Mouse (Mus musculus): ENCODE results near the gene Mthfd1l. TPM values are rescaled to one million over a fixed set of nuclear protein-coding genes. Genes with fewer than 3 reads are reported as not detected.

The Mthfd1l gene
- polyA plus RNA-seq, 1 experiment: 53.6 TPM

DNA sequence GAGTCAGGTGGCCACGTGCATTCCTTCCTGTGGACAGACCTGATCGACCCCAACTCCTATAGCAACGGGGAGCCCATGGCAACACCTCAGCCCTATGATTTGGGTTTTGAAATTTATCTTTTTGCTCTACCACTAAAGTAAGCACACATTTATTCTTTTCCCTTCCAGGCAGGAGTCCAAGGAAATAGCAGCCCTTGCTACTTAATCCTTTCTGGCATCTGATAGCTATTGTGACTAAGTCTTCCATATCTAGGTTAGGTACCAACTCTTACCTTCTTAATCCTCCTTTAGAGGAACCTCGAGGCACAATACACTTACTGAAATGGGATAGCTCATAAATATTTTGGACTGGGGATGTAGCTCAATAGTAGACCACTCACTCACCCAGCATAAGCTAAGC lies 180.1 kb downstream of the Mthfd1l start:
- Histone ChIP-seq H3K36me3 (ENCODE audit: control insufficient read depth, insufficient read depth, low read length, poor library complexity, severe bottlenecking) (peaks cover 6% of the 10 kb centered on the region; the same call in 1 of the 2 replicates), H3K27me3 (ENCODE audit: control insufficient read depth, insufficient read depth, low read length, poor library complexity, severe bottlenecking) (no peaks in the 10 kb centered on the region), H3K9ac (ENCODE audit: low read depth, poor library complexity, severe bottlenecking) (no peak overlapping the region), H3K27ac (ENCODE audit: insufficient read depth, low read length) (no peak overlapping the region), H3K4me1 (ENCODE audit: control insufficient read depth, insufficient read depth, low read length) (no peaks in the 10 kb centered on the region), H3K4me3 (ENCODE audit: low read depth, low read length) (no peak overlapping the region), H3K9me3 (replicated peaks; ENCODE audit: control insufficient read depth, insufficient read depth, low read length, poor library complexity, severe bottlenecking) (no peaks in the 10 kb centered on the region)
- no peak for TF ChIP-seq POLR2A (IDR thresholded peaks at IDR 0.05; ENCODE audit: insufficient read depth, low read length)

GRCm38 (mm10) chr10:4154035-4154434 lies 181.1 kb downstream of the Mthfd1l start:
- H3K27me3 ChIP-seq (ENCODE audit: control insufficient read depth, insufficient read depth, low read length, poor library complexity, severe bottlenecking): no peaks in the 10 kb centered on the region
- no peaks in the 10 kb centered on the region for H3K9me3 ChIP-seq (replicated peaks; ENCODE audit: control insufficient read depth, insufficient read depth, low read length, poor library complexity, severe bottlenecking)
- H3K27ac ChIP-seq (ENCODE audit: insufficient read depth, low read length): no peak overlapping the region
- H3K4me3 ChIP-seq (ENCODE audit: low read depth, low read length): no peak overlapping the region
- TF ChIP-seq EP300 (IDR thresholded peaks at IDR 0.05; ENCODE audit: insufficient read depth, low read depth, low read length) (no peak), CTCF (IDR thresholded peaks at IDR 0.05; ENCODE audit: low read depth, low read length) (no peak), POLR2A (IDR thresholded peaks at IDR 0.05; ENCODE audit: insufficient read depth, low read length) (no peak)
- H3K4me1 ChIP-seq (ENCODE audit: control insufficient read depth, insufficient read depth, low read length): no peaks in the 10 kb centered on the region
- no peak overlapping the region for H3K9ac ChIP-seq (ENCODE audit: low read depth, poor library complexity, severe bottlenecking)
- peaks cover 4% of the 10 kb centered on the region; the same call in 1 of the 2 replicates for H3K36me3 ChIP-seq (ENCODE audit: control insufficient read depth, insufficient read depth, low read length, poor library complexity, severe bottlenecking)

DNA sequence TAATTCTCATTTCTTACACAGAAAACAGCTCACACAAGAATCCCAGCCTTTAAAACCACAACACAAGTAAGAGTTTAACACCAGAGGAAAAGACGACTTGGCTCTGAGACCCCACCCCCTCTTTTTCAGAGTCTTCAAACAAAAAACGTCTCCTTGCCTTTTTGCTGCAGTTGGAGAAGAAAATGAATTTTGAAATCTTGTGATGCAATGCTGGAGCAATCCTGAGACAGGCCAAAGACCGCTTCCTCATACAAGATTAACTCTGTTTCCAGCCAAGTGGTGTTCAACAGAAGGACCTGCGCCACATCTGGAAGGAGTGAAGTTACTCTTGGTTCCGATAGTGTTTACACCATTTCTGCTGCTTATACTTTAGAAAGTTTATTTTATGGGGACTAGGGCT lies 182.6 kb downstream of the Mthfd1l start:
- H3K36me3 ChIP-seq (ENCODE audit: control insufficient read depth, insufficient read depth, low read length, poor library complexity, severe bottlenecking): peaks cover 4% of the 10 kb centered on the region; the same call in 1 of the 2 replicates
- no peak overlapping the region for H3K9ac ChIP-seq (ENCODE audit: low read depth, poor library complexity, severe bottlenecking)
- no peaks in the 10 kb centered on the region for H3K27me3 ChIP-seq (ENCODE audit: control insufficient read depth, insufficient read depth, low read length, poor library complexity, severe bottlenecking)
- no peak for TF ChIP-seq EP300 (IDR thresholded peaks at IDR 0.05; ENCODE audit: insufficient read depth, low read depth, low read length)
- TF ChIP-seq POLR2A (IDR thresholded peaks at IDR 0.05; ENCODE audit: insufficient read depth, low read length): no peak
- TF ChIP-seq CTCF (IDR thresholded peaks at IDR 0.05; ENCODE audit: low read depth, low read length): no peak
- peaks cover 1% of the 10 kb centered on the region for H3K4me1 ChIP-seq (ENCODE audit: control insufficient read depth, insufficient read depth, low read length)
- H3K9me3 ChIP-seq (replicated peaks; ENCODE audit: control insufficient read depth, insufficient read depth, low read length, poor library complexity, severe bottlenecking): no peaks in the 10 kb centered on the region
- no peak overlapping the region for H3K27ac ChIP-seq (ENCODE audit: insufficient read depth, low read length)
- H3K4me3 ChIP-seq (ENCODE audit: low read depth, low read length): no peak overlapping the region

GRCm38 (mm10) chr10:4158533-4158932 lies 185.6 kb downstream of the Mthfd1l start:
- H3K9me3 ChIP-seq (replicated peaks; ENCODE audit: control insufficient read depth, insufficient read depth, low read length, poor library complexity, severe bottlenecking): no peaks in the 10 kb centered on the region
- TF ChIP-seq EP300 (IDR thresholded peaks at IDR 0.05; ENCODE audit: insufficient read depth, low read depth, low read length): no peak
- TF ChIP-seq POLR2A (IDR thresholded peaks at IDR 0.05; ENCODE audit: insufficient read depth, low read length): no peak
- no peak for TF ChIP-seq CTCF (IDR thresholded peaks at IDR 0.05; ENCODE audit: low read depth, low read length)

GRCm38 (mm10) chr10:4159541-4160090 lies 186.7 kb downstream of the Mthfd1l start:
- Histone ChIP-seq H3K9ac (ENCODE audit: low read depth, poor library complexity, severe bottlenecking) (no peak overlapping the region), H3K27me3 (ENCODE audit: control insufficient read depth, insufficient read depth, low read length, poor library complexity, severe bottlenecking) (no peaks in the 10 kb centered on the region), H3K4me3 (ENCODE audit: low read depth, low read length) (no peak overlapping the region), H3K36me3 (ENCODE audit: control insufficient read depth, insufficient read depth, low read length, poor library complexity, severe bottlenecking) (peaks cover 4% of the 10 kb centered on the region; the same call in 1 of the 2 replicates), H3K4me1 (ENCODE audit: control insufficient read depth, insufficient read depth, low read length) (peaks cover 1% of the 10 kb centered on the region), H3K27ac (ENCODE audit: insufficient read depth, low read length) (no peak overlapping the region), H3K9me3 (replicated peaks; ENCODE audit: control insufficient read depth, insufficient read depth, low read length, poor library complexity, severe bottlenecking) (no peaks in the 10 kb centered on the region)
- TF ChIP-seq POLR2A (IDR thresholded peaks at IDR 0.05; ENCODE audit: insufficient read depth, low read length): no peak
- no peak for TF ChIP-seq CTCF (IDR thresholded peaks at IDR 0.05; ENCODE audit: low read depth, low read length)
- no peak for TF ChIP-seq EP300 (IDR thresholded peaks at IDR 0.05; ENCODE audit: insufficient read depth, low read depth, low read length)

More at GRCm38 (mm10) chr10:4158533-4158932, 185.6 kb downstream of the Mthfd1l start:
- Histone ChIP-seq H3K36me3 (ENCODE audit: control insufficient read depth, insufficient read depth, low read length, poor library complexity, severe bottlenecking) (peaks cover 4% of the 10 kb centered on the region; the same call in 1 of the 2 replicates), H3K4me1 (ENCODE audit: control insufficient read depth, insufficient read depth, low read length) (peaks cover 1% of the 10 kb centered on the region), H3K9ac (ENCODE audit: low read depth, poor library complexity, severe bottlenecking) (no peak overlapping the region), H3K27ac (ENCODE audit: insufficient read depth, low read length) (no peak overlapping the region), H3K27me3 (ENCODE audit: control insufficient read depth, insufficient read depth, low read length, poor library complexity, severe bottlenecking) (no peaks in the 10 kb centered on the region), H3K4me3 (ENCODE audit: low read depth, low read length) (no peak overlapping the region)

- no peaks in the 10 kb centered on the region for H3K9me3 ChIP-seq (replicated peaks; ENCODE audit: control insufficient read depth, insufficient read depth, low read length, poor library complexity, severe bottlenecking)
- H3K9ac ChIP-seq (ENCODE audit: low read depth, poor library complexity, severe bottlenecking): no peak overlapping the region
- no peak overlapping the region for H3K27ac ChIP-seq (ENCODE audit: insufficient read depth, low read length)
- H3K4me1 ChIP-seq (ENCODE audit: control insufficient read depth, insufficient read depth, low read length): peaks cover 1% of the 10 kb centered on the region
- peaks cover 4% of the 10 kb centered on the region; the same call in 1 of the 2 replicates for H3K36me3 ChIP-seq (ENCODE audit: control insufficient read depth, insufficient read depth, low read length, poor library complexity, severe bottlenecking)
- H3K4me3 ChIP-seq (ENCODE audit: low read depth, low read length): no peak overlapping the region
- no peak for TF ChIP-seq POLR2A (IDR thresholded peaks at IDR 0.05; ENCODE audit: insufficient read depth, low read length)
- TF ChIP-seq EP300 (IDR thresholded peaks at IDR 0.05; ENCODE audit: insufficient read depth, low read depth, low read length): no peak
- no peak for TF ChIP-seq CTCF (IDR thresholded peaks at IDR 0.05; ENCODE audit: low read depth, low read length)
- no peaks in the 10 kb centered on the region for H3K27me3 ChIP-seq (ENCODE audit: control insufficient read depth, insufficient read depth, low read length, poor library complexity, severe bottlenecking)
Observed at GRCm38 (mm10) chr10:4160242-4160785, 187.4 kb downstream of the Mthfd1l start.
